Mouse (Mus musculus): ENCODE measurements around the gene 1500009C09Rik.

Gene 1500009C09Rik

DNA sequence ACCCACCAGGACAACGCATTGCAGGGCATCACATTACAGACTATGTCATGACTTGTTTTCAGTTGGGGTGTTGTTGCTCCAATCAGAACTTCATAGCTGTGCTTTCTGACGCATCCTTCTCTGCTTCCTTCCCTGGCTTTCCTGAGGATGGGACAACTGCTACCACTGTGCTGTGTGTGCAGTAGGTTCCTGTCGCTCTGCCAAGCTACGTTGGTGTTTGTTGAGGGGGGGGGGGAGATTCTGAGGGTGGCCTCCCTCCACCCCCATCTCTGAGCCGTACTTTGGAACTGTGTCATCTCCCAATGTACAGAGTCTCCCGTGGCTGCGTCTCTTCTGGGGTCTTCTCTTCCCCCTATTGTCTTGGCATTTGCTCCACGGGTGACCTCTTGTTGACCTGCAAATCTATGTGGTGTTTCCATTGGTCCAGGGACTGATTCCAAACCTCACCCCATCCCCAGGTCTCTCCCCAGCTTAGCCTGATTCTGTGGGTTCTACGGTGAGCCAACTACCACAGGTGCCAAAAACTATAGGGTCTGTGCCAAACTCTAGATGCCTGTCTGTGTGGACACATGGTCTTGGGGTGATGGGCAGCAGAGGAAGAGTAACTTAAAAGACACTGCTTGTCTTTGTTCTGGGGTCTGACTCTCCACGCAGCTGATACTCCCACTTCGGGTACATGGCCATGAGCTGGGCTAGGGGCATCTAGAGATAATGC, 36.7 kb upstream of the 1500009C09Rik start:
- TF ChIP-seq GATA4 (IDR thresholded peaks at IDR 0.05; ENCODE audit: insufficient replicate concordance, low read length) = no peak

DNA sequence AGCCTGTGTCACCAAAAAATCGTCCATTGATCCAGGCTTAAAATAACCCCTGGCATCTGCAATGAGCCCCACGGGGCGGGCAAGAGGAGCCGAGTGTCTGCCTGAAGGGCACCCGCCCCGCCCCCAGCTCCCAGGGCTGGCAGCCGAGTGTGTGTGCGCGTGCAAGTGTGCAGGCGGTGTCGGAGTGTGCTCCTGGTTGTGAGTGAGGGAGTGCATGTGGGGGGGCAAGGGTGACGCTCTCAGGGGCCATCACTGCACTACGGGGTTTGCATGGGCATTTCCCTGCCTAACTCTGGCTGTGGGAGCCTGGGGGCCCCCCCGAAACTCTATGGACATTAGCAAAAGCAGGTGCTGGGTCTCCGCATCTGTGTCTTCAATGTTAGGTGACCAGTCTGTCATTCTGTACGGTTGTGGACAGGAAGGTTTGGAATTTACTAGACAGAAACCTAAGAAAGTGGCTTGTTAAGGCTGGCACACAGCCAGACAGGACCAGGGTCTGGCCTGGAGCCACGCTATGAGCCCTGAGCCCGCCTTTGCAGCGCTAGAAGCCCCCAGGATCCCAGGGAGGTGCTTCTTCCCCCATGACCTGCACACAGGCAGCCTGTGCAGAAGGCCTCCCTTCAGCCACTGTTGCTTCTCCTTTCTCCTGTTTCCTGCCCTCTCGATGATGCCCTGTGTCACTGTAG, 35.9 kb upstream of the 1500009C09Rik start:
- TF ChIP-seq GATA4 (IDR thresholded peaks at IDR 0.05; ENCODE audit: insufficient replicate concordance, low read length) = no peak

DNA sequence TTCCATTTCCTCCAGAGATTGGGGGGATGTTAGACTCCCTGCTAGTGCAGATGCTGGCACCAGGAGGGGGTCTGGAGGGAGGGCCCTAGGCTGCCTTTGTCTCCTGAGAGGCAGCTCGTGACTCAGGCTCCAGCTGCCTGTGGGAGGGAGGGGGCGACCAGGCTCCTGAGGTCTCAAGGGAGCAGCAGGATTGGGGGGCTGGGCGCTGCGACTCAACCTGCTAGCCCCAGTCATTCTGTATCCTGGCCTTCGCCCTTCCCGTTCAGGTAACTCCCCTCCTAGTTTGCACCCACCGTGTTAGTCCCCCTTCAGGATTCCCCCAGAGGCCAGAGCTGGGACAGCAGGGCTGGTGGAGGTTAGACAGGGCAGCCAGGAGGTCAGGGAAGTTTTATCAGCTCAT, 35.2 kb upstream of the 1500009C09Rik start:
- TF ChIP-seq GATA4 (IDR thresholded peaks at IDR 0.05; ENCODE audit: insufficient replicate concordance, low read length) = no peak

DNA sequence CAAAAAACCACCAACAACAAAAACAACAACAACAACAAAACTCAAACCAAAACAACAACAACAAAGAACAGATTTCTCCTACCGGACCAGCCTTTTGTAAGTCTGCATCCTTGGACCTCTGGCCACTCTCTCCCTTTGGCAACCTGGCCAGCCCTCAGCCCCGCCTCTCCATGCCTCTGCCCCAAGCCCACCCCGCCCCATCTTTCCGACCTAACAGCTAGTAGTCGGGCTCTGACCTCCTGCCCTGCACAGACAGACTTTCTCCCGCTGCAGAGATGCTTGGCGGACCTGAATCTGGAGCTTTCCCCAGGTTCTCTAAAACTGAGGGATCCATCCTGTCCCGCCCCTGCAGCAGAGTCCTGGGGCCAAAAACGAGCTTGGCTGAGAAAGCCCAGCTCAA, 34.2 kb upstream of the 1500009C09Rik start:
- no peak for TF ChIP-seq GATA4 (IDR thresholded peaks at IDR 0.05; ENCODE audit: insufficient replicate concordance, low read length)

DNA sequence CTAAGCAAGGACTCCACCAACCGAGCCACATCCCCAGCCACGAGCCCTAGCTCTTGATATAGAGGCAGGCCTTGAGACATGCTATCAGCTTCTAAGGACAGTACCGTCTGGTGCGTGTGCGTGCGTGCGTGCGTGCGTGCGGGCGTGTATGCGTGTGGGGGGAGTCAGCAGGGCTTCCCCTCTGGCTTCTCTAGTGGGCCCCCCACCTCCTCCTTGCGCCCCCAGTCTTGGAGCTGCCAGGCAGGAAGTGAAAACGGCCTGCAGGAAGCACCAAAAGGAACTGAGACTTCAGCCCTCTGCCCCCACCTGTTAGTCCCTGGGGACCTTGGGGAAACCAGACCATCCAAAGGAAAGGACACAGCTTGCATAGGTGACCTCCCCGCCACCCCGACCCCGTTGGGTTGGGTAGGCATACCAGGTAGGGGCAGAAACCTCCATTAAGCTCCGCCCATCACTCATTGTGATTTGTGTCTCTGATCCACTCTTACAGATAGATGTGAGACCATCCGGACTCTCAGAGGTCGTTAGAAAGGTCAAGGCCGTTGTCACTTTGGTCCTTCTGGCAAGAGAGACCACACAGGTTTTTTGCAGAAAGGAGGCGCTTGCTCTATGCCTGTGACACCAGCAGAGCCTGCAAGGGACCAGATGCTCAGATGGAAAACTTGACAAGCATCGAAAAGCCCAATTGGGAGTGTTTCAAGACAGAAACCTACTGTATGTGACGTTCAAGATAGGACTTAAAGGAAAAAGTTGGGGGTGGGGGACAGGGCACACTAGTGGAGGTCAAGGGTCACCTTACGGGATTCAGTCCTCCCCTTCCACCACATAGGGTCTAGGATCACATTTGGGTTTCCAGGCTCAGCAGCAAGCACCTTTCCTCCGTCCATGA, 33.2 kb upstream of the 1500009C09Rik start:
- no peak for TF ChIP-seq GATA4 (IDR thresholded peaks at IDR 0.05; ENCODE audit: insufficient replicate concordance, low read length)

DNA sequence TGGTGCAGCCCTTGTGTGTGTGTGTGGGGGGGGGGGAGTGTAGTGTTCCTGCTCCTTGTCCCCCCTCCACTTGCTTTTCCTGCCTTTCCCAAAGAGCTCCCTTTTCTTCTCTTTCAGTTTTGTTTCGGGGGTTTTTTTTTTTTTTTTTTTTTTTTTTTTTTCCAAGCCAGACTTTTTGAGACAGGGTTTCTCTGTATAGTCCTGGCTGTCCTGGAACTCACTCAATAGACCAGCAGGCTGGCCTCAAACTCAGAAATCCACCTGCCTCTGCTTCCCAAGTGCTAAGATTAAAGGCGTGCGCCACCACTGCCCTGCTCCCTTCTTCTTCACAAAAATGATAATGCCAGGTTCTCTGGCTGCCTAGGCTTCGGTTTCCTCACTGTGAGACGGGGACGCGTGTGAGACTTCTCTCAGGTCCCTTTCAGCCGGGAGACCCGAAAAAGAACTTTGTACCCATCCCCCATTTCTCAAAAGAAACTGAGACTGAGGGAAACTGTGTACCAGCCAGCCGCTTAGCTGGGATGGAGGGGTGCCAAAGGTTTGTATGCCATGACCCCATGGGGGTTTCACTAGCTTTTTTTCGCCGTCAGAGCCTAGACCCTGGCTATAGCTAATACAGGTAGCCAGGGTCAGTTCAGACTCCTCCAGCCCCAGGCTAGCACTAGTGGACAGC, 32.1 kb upstream of the 1500009C09Rik start:
- no peak for TF ChIP-seq GATA4 (IDR thresholded peaks at IDR 0.05; ENCODE audit: insufficient replicate concordance, low read length)

DNA sequence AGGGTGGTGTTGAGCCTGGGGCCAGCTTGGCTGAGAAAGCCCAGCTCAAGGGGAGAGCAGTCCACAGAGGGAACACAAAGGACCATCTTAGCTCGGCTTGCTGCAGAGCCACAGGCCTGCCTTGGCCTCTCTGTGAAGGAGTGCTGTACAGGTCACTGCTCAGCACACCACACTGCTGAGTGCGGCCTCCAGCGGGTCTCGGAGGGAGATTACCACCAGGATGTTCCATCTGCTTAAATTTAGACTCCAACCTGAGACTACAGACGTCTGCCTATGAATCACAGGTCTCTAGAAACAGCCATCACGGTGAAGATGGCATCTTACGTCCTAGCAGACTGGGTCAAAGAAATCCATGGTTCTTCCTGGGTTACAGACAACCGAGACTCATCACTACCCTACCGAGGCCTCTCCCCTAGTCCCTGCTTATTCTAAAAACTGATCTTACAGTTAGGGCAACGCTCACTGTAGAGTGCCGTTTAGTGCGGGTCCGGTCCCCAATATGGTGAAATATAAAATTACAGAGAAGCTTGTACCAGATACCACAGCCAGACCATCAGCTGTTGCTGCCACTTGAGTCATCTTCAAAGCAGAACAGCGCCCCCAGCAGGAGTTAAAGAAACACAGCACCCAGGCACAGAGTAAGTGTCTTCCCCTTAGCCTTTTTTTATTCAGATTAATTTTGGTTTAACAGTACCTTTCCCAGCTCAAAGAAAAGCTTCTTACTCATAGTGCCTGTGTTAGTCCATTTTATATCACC, 30.9 kb upstream of the 1500009C09Rik start:
- no peak for TF ChIP-seq GATA4 (IDR thresholded peaks at IDR 0.05; ENCODE audit: insufficient replicate concordance, low read length)

DNA sequence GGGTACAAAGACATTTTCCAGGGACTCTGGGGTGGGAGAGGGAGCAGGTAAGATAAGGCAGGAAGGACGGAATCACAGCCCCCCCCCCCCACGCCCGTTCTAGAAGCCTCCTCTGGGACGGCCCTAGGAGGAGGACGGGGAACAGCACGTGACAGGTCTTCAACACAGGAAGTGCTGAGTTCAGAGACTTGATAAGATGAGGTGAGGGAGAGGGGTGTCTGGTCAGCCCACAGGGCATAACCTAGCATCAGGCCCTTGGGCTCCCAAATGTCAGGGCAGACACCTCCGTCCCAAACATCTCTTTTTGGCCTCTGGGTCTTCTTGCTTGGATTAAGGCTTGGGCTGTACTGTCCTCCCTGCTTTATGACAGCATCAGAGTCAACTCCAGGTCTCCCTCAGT, 28.9 kb upstream of the 1500009C09Rik start:
- TF ChIP-seq GATA4 (IDR thresholded peaks at IDR 0.05; ENCODE audit: insufficient replicate concordance, low read length) = no peak

DNA sequence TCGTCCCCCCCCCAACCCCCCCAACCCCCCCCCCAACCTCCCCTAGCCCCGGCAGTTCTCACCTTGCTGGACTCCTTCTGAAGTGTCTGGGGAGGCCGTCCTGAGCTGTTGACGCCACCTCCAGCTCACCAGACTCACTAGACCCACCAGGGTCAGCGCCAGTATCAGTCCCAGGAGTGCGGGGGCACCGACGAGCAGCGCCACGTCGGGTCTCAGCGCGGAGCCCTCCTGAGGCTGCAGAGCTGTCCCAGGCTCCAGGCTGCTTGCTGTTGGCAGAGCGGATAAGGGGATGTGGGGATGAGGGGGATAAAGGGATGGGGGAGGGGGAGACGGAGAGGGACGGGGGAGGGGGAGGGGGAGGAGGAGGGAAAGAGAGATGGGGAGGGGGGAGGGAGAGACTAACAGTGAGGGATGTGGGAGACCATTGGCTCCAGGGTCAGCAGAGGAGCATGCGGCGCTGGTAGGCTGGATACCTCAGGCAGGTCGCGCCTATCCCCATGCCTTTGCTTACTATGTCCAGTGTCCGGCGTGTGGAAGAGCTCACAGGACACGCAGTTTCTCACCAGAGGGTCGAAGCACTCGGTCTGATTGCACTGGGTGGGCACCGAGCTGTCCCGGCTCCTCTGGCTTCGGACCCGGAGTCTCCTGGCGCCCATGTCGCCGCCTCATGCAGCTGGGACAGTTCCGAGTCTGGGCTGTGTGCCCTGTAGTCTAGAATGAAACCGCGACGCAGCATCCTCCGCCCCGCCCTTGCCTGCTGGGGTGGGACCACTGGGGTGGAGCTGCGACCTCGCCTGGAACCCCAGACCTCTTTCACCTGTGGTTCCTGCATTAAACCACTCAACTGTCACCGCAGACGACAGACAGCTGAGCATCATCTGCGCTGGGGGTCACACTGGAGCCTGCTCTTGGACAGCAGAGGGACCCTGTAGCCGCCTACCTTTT, 28.3 kb upstream of the 1500009C09Rik start, which contains the start of gene Tnfrsf13c:
Gene Tnfrsf13c, minus strand, starts transcription at position 713 of the 945 bp plus-strand sequence.
- TF ChIP-seq GATA4 (IDR thresholded peaks at IDR 0.05; ENCODE audit: insufficient replicate concordance, low read length) = no peak

DNA sequence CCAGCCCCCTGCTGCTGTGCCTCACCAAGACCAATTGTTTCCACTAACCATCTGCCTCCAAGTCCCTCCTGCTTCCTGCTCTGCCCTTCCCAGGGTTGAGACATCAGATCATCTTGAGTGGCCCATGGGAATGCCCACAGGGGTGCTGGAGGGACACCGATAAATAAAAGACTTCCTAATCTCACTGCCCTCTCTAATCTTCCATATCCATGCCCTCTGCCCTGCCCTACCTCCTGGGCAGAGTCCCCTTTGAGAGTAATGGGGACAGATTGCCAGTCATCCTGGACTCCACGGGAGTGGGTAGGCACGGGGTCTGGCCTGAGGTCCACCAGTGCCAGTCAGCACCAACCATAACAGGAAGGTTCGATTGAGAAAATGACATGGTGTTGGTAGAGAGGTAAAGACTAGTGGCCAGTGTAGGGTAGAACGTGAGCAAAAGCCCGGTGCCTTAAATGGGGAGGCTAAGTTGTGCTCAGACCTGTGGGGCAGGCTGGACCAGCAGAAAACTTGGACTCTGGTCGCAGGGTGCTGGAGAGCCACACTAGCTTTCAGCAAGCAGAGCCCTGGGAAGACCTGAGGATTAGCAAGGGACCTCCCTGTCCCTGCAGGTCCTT, 27.5 kb upstream of the 1500009C09Rik start:
- no peak for TF ChIP-seq GATA4 (IDR thresholded peaks at IDR 0.05; ENCODE audit: insufficient replicate concordance, low read length)

DNA sequence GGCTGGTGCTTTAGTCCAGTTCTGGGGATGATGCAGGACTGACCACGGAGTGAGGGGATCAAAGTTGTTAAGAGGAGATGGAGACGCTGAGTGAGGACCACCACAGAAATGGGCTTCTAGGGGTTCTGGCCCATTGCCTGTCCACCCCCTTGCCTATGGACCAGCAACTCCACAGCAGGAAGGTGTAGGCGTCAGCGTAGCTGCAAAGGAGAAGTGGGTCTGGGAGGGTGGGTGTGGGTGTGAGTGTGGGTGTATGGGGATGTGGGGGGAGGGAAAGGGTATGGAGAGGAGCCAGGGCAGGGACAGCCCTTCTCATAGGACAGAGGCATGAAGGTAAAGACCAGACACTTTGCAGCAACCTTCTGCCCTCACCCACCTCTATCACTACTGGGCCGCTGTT, 26.4 kb upstream of the 1500009C09Rik start:
- no peak for TF ChIP-seq GATA4 (IDR thresholded peaks at IDR 0.05; ENCODE audit: insufficient replicate concordance, low read length)

DNA sequence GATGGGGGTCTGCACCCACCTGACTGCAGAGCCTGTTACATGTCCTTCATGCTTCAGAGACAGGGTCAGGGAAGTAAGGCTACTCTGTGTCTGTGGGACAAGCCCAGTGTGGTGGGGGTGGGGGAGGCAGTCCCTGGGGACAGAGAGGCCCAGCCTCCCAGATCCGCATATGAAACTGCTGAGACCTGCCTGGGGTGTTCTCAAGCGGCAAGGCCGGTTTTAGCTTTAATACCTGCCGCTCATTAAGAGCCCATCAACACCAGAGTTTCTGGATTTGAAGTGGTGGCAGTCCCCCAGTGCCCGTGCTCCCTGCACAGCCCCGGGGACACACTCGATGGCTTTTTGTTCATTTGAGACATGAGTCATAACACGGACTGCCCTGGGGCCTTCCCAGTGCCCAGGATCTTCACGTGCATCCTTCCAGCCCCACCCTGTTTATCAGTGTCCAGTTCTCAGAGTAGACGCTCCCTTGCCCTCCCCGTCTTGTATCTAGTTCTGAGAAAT, 22.6 kb upstream of the 1500009C09Rik start:
- no peak for TF ChIP-seq GATA4 (IDR thresholded peaks at IDR 0.05; ENCODE audit: insufficient replicate concordance, low read length)
